Mouse (Mus musculus) heart, adult 2 months (tissue): ENCODE results near the gene Zp1.

ENCODE experiments used
- CTCF ChIP-seq: fragments of 200-600 bp; IDR thresholded peaks from 2 replicates; pipeline ENCODE4 v1.8.1; 2022; ENCODE audit warnings: antibody characterized with exemption, mild to moderate bottlenecking, moderate library complexity
- EP300 ChIP-seq: fragments of 200-500 bp; IDR thresholded peaks from 2 replicates; pipeline ENCODE4 v1.6.1; 2011; ENCODE audit warnings: low read depth, low read length, control low read depth; ENCODE audit not compliant: insufficient read depth
- POLR2A ChIP-seq: fragments of 200-500 bp; IDR thresholded peaks from 2 replicates; pipeline ENCODE4 v1.6.1; 2011; ENCODE audit warnings: mild to moderate bottlenecking, low read depth, low read length, control low read depth; ENCODE audit not compliant: insufficient read depth

DNA sequence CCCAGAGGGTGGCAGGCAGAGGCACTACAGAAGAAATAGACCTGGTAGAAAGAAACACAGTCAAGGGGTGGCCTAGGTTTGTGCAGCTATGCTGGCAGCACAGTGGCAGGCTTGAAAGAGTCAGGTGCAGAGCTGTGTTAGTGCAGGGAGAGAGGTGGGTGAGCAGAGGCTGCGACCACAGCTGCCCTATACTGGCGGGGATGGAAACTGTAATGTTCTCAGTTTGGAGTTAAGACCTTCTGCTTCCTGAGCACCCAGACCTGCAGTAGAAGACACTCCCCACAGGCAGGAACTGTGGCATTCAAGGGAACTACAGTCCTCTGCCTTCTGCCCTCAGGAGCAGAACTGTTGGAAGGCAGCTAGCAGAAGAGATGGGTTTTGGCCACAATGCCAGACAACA, 5.6 kb downstream of the Zp1 start:
- no peak for TF ChIP-seq CTCF
- TF ChIP-seq POLR2A = no peak
- no peak for TF ChIP-seq EP300
